Mouse (Mus musculus) gastrocnemius, postnatal 10 days (tissue): ENCODE measurements around the gene Gm11492. TPM values are rescaled to one million over a fixed set of nuclear protein-coding genes. Genes with fewer than 3 reads are reported as not detected.

ENCODE experiments used
- DNase-seq: peaks from one replicate; pipeline ENCODE4 v3.0.0; 2021; ENCODE audit warnings: mixed read lengths
- total RNA-seq, 2 experiments: library from RNA; stranded (reverse); gene quantifications; 2 replicates each; pipeline ENCODE4 v1.2.3; 2021

Gene Gm11492
- total RNA-seq, 2 experiments from 2014 or later = not detected

- no peak for DNase-seq
Observed at GRCm38 (mm10) chr11:87599395-87600089, 33.1 kb downstream of the Gm11492 start.

DNA sequence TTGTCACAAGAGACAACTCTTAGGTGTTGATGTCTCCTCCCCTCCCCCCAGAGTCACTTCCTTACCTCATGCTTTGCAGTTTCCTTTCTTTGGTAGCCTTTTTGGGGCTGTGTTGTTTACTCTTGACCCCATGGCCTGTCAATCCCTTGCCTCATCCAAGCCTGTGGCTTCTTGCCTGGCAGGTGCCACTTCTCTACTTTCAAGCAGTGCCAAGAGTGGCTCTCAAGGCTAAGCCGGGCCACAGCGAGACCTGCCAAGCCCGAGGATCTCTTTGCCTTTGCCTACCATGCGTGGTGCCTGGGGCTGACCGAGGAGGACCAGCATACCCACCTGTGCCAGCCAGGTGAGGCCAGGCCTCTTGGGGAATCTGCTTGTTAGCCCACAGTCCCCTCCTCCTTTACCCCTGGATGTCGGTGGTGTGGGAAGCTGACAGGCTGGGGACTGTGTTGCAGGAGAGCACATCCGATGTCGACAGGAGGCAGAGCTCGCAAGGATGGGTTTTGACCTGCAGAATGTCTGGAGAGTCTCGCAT is 33.9 kb downstream of the Gm11492 start:
- no peak for DNase-seq

GRCm38 (mm10) chr11:87602234-87602633 is 35.8 kb downstream of the Gm11492 start:
- DNase-seq = no peak

- no peak for DNase-seq
Observed at GRCm38 (mm10) chr11:87603571-87603970, 37.1 kb downstream of the Gm11492 start.

DNA sequence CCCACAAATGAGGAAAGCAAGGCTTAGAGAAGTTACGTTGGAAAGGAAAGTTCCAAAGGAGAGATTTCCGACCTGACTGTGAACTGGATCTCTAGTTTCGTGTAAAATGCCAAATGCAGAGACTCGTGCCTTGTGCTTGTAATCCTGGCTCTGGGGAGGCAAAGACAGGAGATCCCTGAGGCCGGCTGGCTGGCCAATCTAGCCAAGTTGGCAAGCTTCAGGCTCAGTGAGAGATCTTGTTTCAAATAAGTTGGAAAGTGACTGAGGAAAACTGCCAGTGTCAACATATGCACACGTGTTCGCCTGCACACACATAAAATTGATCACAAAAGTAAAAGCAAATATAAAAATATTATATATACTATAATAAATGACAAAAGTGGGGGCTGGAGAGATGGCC is 42.8 kb downstream of the Gm11492 start:
- peak; percentile 41 for DNase-seq

- no peak for DNase-seq
Observed at GRCm38 (mm10) chr11:87611547-87611946, 45.1 kb downstream of the Gm11492 start.

GRCm38 (mm10) chr11:87613972-87614371 is 47.5 kb downstream of the Gm11492 start:
- no peak for DNase-seq

- DNase-seq = no peak
Observed at GRCm38 (mm10) chr11:87615551-87615950, 49.1 kb downstream of the Gm11492 start.

DNA sequence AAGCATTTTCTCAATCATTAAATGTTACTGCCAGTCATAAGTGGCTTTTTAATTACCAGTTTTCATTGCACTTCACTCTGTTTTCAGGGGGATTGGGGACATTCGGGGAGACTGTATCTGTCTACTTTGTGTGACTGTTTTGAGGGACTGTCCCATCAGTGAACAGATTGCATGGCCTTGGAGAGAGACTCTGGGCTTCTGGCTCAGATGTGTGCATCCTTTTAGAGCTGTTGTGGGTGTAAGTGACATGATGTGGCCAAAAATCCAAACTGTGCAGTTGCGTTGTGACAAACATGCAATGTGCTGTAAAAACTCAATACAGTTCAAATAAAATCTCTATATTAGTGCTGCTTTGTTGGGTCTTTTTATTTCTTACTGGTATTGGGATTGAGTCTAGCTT is 49.5 kb downstream of the Gm11492 start:
- no peak for DNase-seq

- no peak for DNase-seq
Observed at GRCm38 (mm10) chr11:87616790-87617474, 50.5 kb downstream of the Gm11492 start, which contains the start of gene Hsf5. Gene Hsf5 (plus strand): TSS chr11:87617164.

GRCm38 (mm10) chr11:87617606-87618005 is 51.2 kb downstream of the Gm11492 start:
- no peak for DNase-seq

Other genes with a start within 250 kb of the Gm11492 start
- 1 to 10 TPM in 1 of 2 experiments, under 1 TPM in 1; 0.75 to 1.7 TPM for gene Ppm1e, start 207.6 kb upstream of the Gm11492 start, total RNA-seq
- gene Rad51c, start 161.7 kb upstream of the Gm11492 start, total RNA-seq = 1 to 10 TPM; 1.5 to 1.7 TPM
- gene Tex14, start 161.6 kb upstream of the Gm11492 start, total RNA-seq = 1 to 10 TPM in 1 of 2 experiments, under 1 TPM in 1; 0.45 to 1.4 TPM
- 10 to 100 TPM; 45.9 to 59.6 TPM for gene Sept4, start 2.2 kb downstream of the Gm11492 start, total RNA-seq
- gene Mtmr4, start 25.5 kb downstream of the Gm11492 start, total RNA-seq = 10 to 100 TPM; 10.9 to 13.3 TPM
- gene Hsf5, start 50.5 kb downstream of the Gm11492 start, total RNA-seq = under 1 TPM in 1 of 2 experiments, not detected in 1; 0.05 TPM
- gene Rnf43, start 96.1 kb downstream of the Gm11492 start, total RNA-seq = under 1 TPM; 0.07 to 0.16 TPM
- gene Supt4a, start 170.9 kb downstream of the Gm11492 start, total RNA-seq = 10 to 100 TPM; 38.6 to 42.6 TPM
- under 1 TPM; 0.27 to 0.38 TPM for gene Tspoap1, start 193.9 kb downstream of the Gm11492 start, total RNA-seq
- gene Mpo, start 226.9 kb downstream of the Gm11492 start, total RNA-seq = 1 to 10 TPM in 1 of 2 experiments, not detected in 1; 4.4 TPM